Mouse (Mus musculus) left cerebral cortex, postnatal 36 days (tissue): ENCODE measurements around the gene Sf3b3. TPM values are rescaled to one million over a fixed set of nuclear protein-coding genes. Genes with fewer than 3 reads are reported as not detected.

Experiments
- DNase-seq, 2 experiments: peaks; one replicate each; pipeline ENCODE4 v3.0.0; 2021 to 2022; ENCODE audit warnings: low spot score in 2 of 2, mixed read lengths in 1 of 2
- intact Hi-C: fragments of 180-260 bp; cut with DNase I; formaldehyde crosslinking; loops from one replicate; pipeline ENCODE4 v1.15.1; 2025
- total RNA-seq, 2 experiments: library from RNA; stranded (reverse); gene quantifications; 2 replicates each; pipeline ENCODE4 v1.2.3; 2021

Sf3b3 gene
- total RNA-seq, 2 experiments from 2014 or later: 57.9 to 65.3 TPM

GRCm38 (mm10) chr8:110810481-110811065 lies 36.0 kb downstream of the Sf3b3 start:
- DNase-seq: no peak
- intact Hi-C loops: no loop called here

- no peak for DNase-seq
- intact Hi-C loops: loop anchor here (5.0 kb wide), 1 partner anchor 58 kb away; no protein-coding TSS in a partner anchor
Measured at GRCm38 (mm10) chr8:110809831-110810230, 36.8 kb downstream of the Sf3b3 start.

- peak; percentile 26 to 28 for DNase-seq
- intact Hi-C loops: loop anchor here (5.0 kb wide), 1 partner anchor 56 kb away; no protein-coding TSS in a partner anchor
Measured at GRCm38 (mm10) chr8:110808495-110809472, 37.8 kb downstream of the Sf3b3 start.

- intact Hi-C loops: loop anchor here (5.0 kb wide), 1 partner anchor 54 kb away; no protein-coding TSS in a partner anchor
- DNase-seq: no peak
Measured at GRCm38 (mm10) chr8:110806146-110806545, 40.4 kb downstream of the Sf3b3 start.

- DNase-seq: no peak
- intact Hi-C loops: loop anchor here (5.0 kb wide), 1 partner anchor 53 kb away; no protein-coding TSS in a partner anchor
Measured at GRCm38 (mm10) chr8:110805669-110806068, 40.9 kb downstream of the Sf3b3 start, which contains the start of gene Il34. TSS of gene Il34 (minus strand) at chr8:110805924.

GRCm38 (mm10) chr8:110804825-110805514 lies 41.6 kb downstream of the Sf3b3 start:
- DNase-seq: no peak
- intact Hi-C loops: loop anchor here (5.0 kb wide), 1 partner anchor 53 kb away; no protein-coding TSS in a partner anchor

GRCm38 (mm10) chr8:110803856-110804255 lies 42.7 kb downstream of the Sf3b3 start:
- intact Hi-C loops: no loop called here
- no peak for DNase-seq

GRCm38 (mm10) chr8:110802988-110803387 lies 43.6 kb downstream of the Sf3b3 start:
- intact Hi-C loops: no loop called here

GRCm38 (mm10) chr8:110797086-110797485 lies 49.5 kb downstream of the Sf3b3 start:
- no peak for DNase-seq
- intact Hi-C loops: no loop called here

More at GRCm38 (mm10) chr8:110802988-110803387, 43.6 kb downstream of the Sf3b3 start:
- no peak for DNase-seq

GRCm38 (mm10) chr8:110794363-110794965 lies 52.1 kb downstream of the Sf3b3 start:
- DNase-seq: no peak
- intact Hi-C loops: no loop called here

- DNase-seq: no peak
- intact Hi-C loops: no loop called here
Measured at GRCm38 (mm10) chr8:110793936-110794335, 52.7 kb downstream of the Sf3b3 start.

- intact Hi-C loops: no loop called here
- no peak for DNase-seq
Measured at GRCm38 (mm10) chr8:110793511-110793910, 53.1 kb downstream of the Sf3b3 start.

- intact Hi-C loops: no loop called here
- DNase-seq: peak; percentile 33 to 37
Measured at GRCm38 (mm10) chr8:110792574-110793200, 53.9 kb downstream of the Sf3b3 start.

GRCm38 (mm10) chr8:110791164-110791563 lies 55.4 kb downstream of the Sf3b3 start:
- no peak for DNase-seq
- intact Hi-C loops: no loop called here

- intact Hi-C loops: no loop called here
- no peak for DNase-seq
Measured at GRCm38 (mm10) chr8:110790270-110790669, 56.3 kb downstream of the Sf3b3 start.

GRCm38 (mm10) chr8:110789571-110789970 lies 57.0 kb downstream of the Sf3b3 start:
- intact Hi-C loops: no loop called here
- DNase-seq: no peak

GRCm38 (mm10) chr8:110788981-110789380 lies 57.6 kb downstream of the Sf3b3 start:
- no peak for DNase-seq
- intact Hi-C loops: no loop called here

GRCm38 (mm10) chr8:110787411-110787954 lies 59.1 kb downstream of the Sf3b3 start:
- DNase-seq: no peak
- intact Hi-C loops: no loop called here

GRCm38 (mm10) chr8:110786934-110787333 lies 59.7 kb downstream of the Sf3b3 start:
- no peak for DNase-seq
- intact Hi-C loops: no loop called here
